Mouse (Mus musculus): ENCODE results near the gene Rps12.
A peak's percentile ranks its signal among the peaks of the same experiment; 100 is the strongest.
"Not testable (repeated sequence)": the region's sequence is repeated elsewhere in the genome, so short reads cannot be mapped to it uniquely, and the experiment has no call there.

Gene Rps12

GRCm38 (mm10) chr10:23787062-23787821 is at the start of gene Rps12:
TSS of gene Rps12 (minus strand) at chr10:23787275.
- peak; percentile 94 for DNase-seq (ENCODE audit: low spot score)

- no peak for DNase-seq (ENCODE audit: low spot score)
These were observed 49.2 kb upstream of the Rps12 start for GRCm38 (mm10) chr10:23836003-23836964.

GRCm38 (mm10) chr10:23826516-23826915 is 39.4 kb upstream of the Rps12 start:
- DNase-seq (ENCODE audit: low spot score), result no peak

- DNase-seq (ENCODE audit: low spot score), result no peak
These were observed 29.2 kb upstream of the Rps12 start for GRCm38 (mm10) chr10:23816241-23816640.

- DNase-seq (ENCODE audit: low spot score), result peak; percentile 34
These were observed 28.1 kb upstream of the Rps12 start for GRCm38 (mm10) chr10:23815168-23815567.

- no peak for DNase-seq (ENCODE audit: low spot score)
These were observed 26.0 kb upstream of the Rps12 start for GRCm38 (mm10) chr10:23812852-23813766.

- DNase-seq (ENCODE audit: low spot score), result no peak
These were observed 25.3 kb upstream of the Rps12 start for GRCm38 (mm10) chr10:23812438-23812759.

- peak; percentile 21 for DNase-seq (ENCODE audit: low spot score)
These were observed 24.8 kb upstream of the Rps12 start for GRCm38 (mm10) chr10:23811635-23812437.

GRCm38 (mm10) chr10:23806201-23806600 is 19.1 kb upstream of the Rps12 start:
- DNase-seq (ENCODE audit: low spot score), result no peak

- DNase-seq (ENCODE audit: low spot score), result no peak
These were observed 17.6 kb upstream of the Rps12 start for GRCm38 (mm10) chr10:23804665-23805064.

GRCm38 (mm10) chr10:23802911-23803310 is 15.8 kb upstream of the Rps12 start:
- DNase-seq (ENCODE audit: low spot score), result no peak

- DNase-seq (ENCODE audit: low spot score), result no peak
These were observed 12.9 kb upstream of the Rps12 start for GRCm38 (mm10) chr10:23799933-23800332.

GRCm38 (mm10) chr10:23798142-23798541 is 11.1 kb upstream of the Rps12 start:
- no peak for DNase-seq (ENCODE audit: low spot score)

- no peak for DNase-seq (ENCODE audit: low spot score)
These were observed 10.5 kb upstream of the Rps12 start for GRCm38 (mm10) chr10:23797606-23798005.

- no peak for DNase-seq (ENCODE audit: low spot score)
These were observed 9.8 kb upstream of the Rps12 start, which contains the start of gene Slc18b1 for GRCm38 (mm10) chr10:23796551-23797503. TSS of gene Slc18b1 (plus strand) at chr10:23796986.

GRCm38 (mm10) chr10:23795871-23796520 is 8.9 kb upstream of the Rps12 start:
- DNase-seq (ENCODE audit: low spot score), result no peak

GRCm38 (mm10) chr10:23788056-23788600 is 1.1 kb upstream of the Rps12 start:
- no peak for DNase-seq (ENCODE audit: low spot score)

- DNase-seq (ENCODE audit: low spot score), result not testable (repeated sequence)
These were observed 440 bp downstream of the Rps12 start for GRCm38 (mm10) chr10:23786631-23787038.

- DNase-seq (ENCODE audit: low spot score), result no peak
These were observed 1.0 kb downstream of the Rps12 start for GRCm38 (mm10) chr10:23786040-23786439.

All from urinary bladder, postnatal 10 days (tissue).